Mouse (Mus musculus): Measurements from ENCODE around the gene Cct5.

The Cct5 gene

DNA sequence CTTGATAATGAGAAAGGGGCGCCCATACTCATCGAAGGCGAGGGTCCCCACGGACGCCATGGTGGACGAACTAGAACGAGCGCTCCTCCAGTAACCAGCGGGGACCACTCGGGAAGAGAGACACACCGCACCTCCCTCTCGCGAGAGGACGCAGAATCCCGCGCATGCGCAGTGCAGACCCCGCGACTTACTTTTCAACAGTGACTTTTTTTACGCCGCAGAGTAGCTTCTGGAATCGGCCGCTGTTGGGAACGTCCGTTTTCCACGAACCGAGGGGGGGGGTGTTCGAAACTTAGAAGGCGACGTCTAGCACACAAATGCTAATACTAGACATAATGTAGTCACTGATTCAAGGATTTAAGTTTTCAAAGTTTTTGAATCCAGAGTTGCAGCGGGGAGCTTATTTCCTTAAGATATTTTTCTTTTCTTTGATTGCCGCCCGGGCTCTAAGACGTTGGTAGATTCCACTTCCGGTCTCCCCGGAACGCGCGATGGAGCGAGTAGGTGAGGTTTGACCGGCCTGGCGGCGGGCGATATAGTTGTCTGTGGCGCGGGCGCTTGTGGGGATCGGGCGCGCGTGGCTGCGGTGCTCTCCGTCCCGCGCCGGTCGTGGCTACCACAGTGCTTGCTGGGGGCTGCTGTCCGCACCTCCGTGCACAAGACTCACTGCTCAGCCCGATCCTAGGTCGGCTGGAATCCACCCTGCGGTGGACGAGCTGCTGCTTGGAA is at the start of gene Cct5, which contains the start of gene Fam173b:
Gene Cct5, minus strand, starts transcription at position 159 of the 729 bp plus-strand sequence.
Gene Fam173b, plus strand, starts transcription at position 207 of the 729 bp plus-strand sequence.
- DNase-seq (ENCODE audit: low spot score) = peak; percentile 99

DNA sequence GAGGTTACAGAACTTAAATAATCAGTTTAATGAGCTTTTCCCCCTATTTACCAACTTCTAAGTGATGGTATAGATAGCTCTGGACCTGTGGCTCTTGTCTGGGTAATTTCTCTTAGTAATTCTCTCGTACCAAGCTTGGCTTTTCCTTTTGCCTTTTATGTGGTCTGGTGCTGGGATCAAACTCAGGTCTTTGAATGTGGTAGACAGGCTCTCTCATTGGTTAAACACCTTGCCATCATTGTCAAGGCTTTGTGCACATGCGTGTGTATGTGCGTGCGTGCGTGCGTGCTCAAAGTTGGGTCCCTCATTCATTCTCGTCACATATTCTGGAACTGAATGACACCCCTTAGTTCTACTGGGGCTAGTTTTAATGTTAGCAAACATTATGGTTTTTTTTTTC is 49.2 kb upstream of the Cct5 start:
- DNase-seq (ENCODE audit: low spot score) = no peak

GRCm38 (mm10) chr15:31649691-31650090 is 48.1 kb upstream of the Cct5 start:
- no peak for DNase-seq (ENCODE audit: low spot score)

DNA sequence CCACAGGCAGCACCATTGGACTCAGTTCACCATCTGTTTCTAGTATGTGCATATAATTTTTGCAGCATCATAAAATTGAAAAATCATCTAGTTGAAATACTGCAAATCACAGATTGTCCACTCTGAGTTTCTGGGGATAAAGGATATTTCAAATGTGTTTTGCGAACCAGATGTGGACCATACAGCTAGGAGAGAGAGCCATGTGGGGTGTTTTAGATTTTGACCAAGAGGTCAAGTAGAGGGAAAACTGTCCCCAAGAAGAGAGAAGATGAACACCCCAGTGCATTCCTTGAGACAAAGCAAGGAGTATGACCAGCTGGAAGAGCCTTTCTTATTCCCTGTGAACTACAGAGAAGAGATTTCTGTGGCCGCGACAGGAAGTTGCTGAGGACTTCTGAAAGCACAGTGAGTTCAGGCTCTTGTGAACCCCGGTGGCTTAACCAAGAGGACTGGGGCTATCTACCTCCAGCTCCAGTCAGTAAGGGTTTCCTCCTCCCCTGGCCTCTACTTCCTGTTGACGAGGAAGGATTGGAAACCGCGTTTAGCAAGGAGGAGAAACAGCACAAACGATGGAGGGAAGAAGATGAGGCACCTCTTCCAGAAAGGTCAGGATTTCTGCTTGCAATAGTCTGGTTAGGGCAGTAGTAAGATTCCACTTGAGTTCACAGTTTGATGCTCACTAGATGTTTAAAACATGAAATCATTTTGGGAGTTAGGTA is 46.4 kb upstream of the Cct5 start:
- no peak for DNase-seq (ENCODE audit: low spot score)

GRCm38 (mm10) chr15:31647225-31647624 is 45.6 kb upstream of the Cct5 start:
- DNase-seq (ENCODE audit: low spot score) = no peak

GRCm38 (mm10) chr15:31636091-31636595 is 34.5 kb upstream of the Cct5 start:
- no peak for DNase-seq (ENCODE audit: low spot score)

GRCm38 (mm10) chr15:31634582-31634981 is 33.0 kb upstream of the Cct5 start:
- no peak for DNase-seq (ENCODE audit: low spot score)

GRCm38 (mm10) chr15:31632478-31632877 is 30.9 kb upstream of the Cct5 start:
- no peak for DNase-seq (ENCODE audit: low spot score)

GRCm38 (mm10) chr15:31631396-31631858 is 29.8 kb upstream of the Cct5 start:
- DNase-seq (ENCODE audit: low spot score) = no peak

- DNase-seq (ENCODE audit: low spot score) = no peak
These were observed 28.0 kb upstream of the Cct5 start for GRCm38 (mm10) chr15:31629556-31629955.

DNA sequence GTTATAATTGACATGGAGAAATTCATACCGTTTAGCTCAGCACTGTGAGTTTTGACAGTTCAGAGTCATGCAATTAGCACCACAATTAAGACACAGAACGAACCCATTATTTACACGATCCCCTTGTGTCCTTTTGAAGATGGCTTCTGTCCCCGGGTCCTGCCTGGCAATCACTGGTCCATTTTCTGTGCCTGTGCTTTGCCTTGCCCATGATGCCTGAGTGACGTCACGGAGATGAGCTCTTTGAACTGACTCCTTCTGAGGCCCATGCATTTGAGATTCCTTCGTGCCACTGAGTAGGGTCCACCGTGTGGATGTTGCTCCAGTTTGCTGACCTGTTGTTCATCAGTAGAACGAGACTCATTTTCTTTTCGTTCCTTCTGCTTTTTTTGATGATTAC is 26.6 kb upstream of the Cct5 start:
- no peak for DNase-seq (ENCODE audit: low spot score)

GRCm38 (mm10) chr15:31627277-31628154 is 25.9 kb upstream of the Cct5 start:
- DNase-seq (ENCODE audit: low spot score) = peak; percentile 30

DNA sequence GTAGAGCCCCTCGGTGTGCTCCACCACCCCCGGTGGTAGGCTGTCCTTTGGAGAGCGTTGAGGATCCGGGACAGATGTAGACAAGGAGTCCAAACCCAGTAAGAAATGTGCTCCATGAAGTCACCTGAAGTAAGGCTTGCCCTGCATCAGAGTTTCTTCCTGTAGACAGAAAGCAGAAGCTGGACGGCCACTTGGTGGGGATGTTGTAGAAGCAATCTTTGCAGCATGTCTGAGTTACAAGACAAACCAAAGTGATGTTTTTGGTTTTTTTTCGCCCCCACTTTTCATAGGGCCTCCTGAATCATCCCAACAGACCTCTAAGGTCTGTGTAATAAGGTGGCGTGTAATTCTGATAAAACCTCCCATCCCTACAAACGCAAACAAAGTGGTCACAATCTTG is 17.9 kb upstream of the Cct5 start:
- DNase-seq (ENCODE audit: low spot score) = no peak

- DNase-seq (ENCODE audit: low spot score) = no peak
These were observed 15.7 kb upstream of the Cct5 start for GRCm38 (mm10) chr15:31617261-31617660.

- no peak for DNase-seq (ENCODE audit: low spot score)
These were observed 13.1 kb upstream of the Cct5 start for GRCm38 (mm10) chr15:31614666-31615065.

- DNase-seq (ENCODE audit: low spot score) = no peak
These were observed 12.3 kb upstream of the Cct5 start for GRCm38 (mm10) chr15:31613826-31614453.

- no peak for DNase-seq (ENCODE audit: low spot score)
These were observed 10.4 kb upstream of the Cct5 start for GRCm38 (mm10) chr15:31611976-31612375.

DNA sequence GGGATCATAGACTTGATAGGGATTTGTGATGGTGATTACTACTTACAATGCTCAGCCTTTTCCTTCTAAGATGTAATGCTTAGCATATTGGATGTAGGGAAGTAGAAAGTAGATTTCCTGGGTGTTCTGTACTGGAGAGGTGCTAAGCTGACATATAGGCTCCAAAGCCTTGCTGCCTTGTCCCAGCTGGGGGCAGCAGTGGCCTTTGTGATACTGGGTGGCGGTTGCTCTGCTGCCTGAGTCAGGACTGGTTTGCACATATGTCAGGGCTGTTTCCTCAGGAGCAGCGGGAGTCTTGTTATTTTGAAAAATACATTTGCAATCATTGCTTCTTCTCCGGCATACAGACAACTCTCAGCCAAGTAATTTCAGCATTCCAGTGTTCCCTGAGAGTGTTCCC is 9.4 kb upstream of the Cct5 start:
- peak; percentile 46 for DNase-seq (ENCODE audit: low spot score)

- DNase-seq (ENCODE audit: low spot score) = no peak
These were observed 5.2 kb upstream of the Cct5 start for GRCm38 (mm10) chr15:31606821-31607220.

DNA sequence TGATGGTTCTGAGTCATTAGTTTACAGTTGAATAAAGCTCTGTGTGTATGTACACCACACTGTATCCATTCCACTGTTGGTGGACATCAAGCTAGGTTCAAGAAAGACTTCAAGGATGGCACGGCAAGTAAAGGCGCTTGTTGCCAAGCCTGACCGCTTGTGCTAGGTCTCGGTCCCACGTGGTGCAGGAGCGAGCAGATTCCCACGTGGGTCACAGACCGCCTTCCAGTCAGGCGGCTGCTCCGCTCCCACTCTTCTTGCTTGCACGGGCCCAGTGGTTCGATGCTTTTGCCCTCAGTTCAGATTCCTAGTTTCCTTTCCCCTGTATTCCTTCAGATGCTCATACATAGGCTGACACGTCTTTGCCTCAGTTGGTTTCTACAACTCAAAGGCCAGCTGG is 1.5 kb upstream of the Cct5 start:
- no peak for DNase-seq (ENCODE audit: low spot score)

GRCm38 (mm10) chr15:31602426-31602825 is 822 bp upstream of the Cct5 start:
- peak; percentile 80 for DNase-seq (ENCODE audit: low spot score)

GRCm38 (mm10) chr15:31601279-31601645 is 342 bp downstream of the Cct5 start:
- DNase-seq (ENCODE audit: low spot score) = no peak
